Mouse (Mus musculus) thymus, adult 2 months (tissue): ENCODE results near the gene Vmn2r118. TPM values are rescaled to one million over a fixed set of nuclear protein-coding genes. Genes with fewer than 3 reads are reported as not detected.

Experiments
- DNase-seq: peaks from one replicate; pipeline ENCODE4 v3.0.0; 2021
- H3K27ac ChIP-seq: fragments of 200-500 bp; 2 replicates; pipeline ENCODE4 v1.5.1; 2012; ENCODE audit warnings: low read length, control low read depth; ENCODE audit not compliant: control insufficient read depth, insufficient read depth
- H3K27me3 ChIP-seq: fragments of 200-500 bp; 2 replicates; pipeline ENCODE4 v1.6.1; 2012; ENCODE audit warnings: mild to moderate bottlenecking, low read length, moderate library complexity, mixed read lengths; ENCODE audit not compliant: control insufficient read depth, insufficient read depth
- H3K36me3 ChIP-seq: fragments of 200-500 bp; 2 replicates; pipeline ENCODE4 v1.6.1; 2012; ENCODE audit warnings: mild to moderate bottlenecking, low read length, moderate library complexity; ENCODE audit not compliant: control insufficient read depth, insufficient read depth
- H3K4me1 ChIP-seq: fragments of 200-500 bp; replicated peaks from 2 replicates; pipeline ENCODE4 v1.6.1; 2012; ENCODE audit warnings: low read length; ENCODE audit not compliant: control insufficient read depth, insufficient read depth
- H3K4me3 ChIP-seq: fragments of 200-500 bp; 2 replicates; pipeline ENCODE4 v1.5.1; 2012; ENCODE audit warnings: mild to moderate bottlenecking, low read length, control low read depth, moderate library complexity; ENCODE audit not compliant: control insufficient read depth, insufficient read depth
- CTCF ChIP-seq: fragments of 200-500 bp; IDR thresholded peaks from 2 replicates; pipeline ENCODE4 v1.5.1; 2012; ENCODE audit warnings: mild to moderate bottlenecking, control low read depth, low read length, moderate library complexity, borderline replicate concordance; ENCODE audit not compliant: control insufficient read depth, poor library complexity, insufficient read depth; ENCODE audit errors: extremely low read depth
- POLR2A ChIP-seq: fragments of 200-500 bp; IDR thresholded peaks from 2 replicates; pipeline ENCODE4 v1.6.1; 2012; ENCODE audit warnings: mild to moderate bottlenecking, low read length, control low read depth, moderate library complexity; ENCODE audit not compliant: control insufficient read depth, poor library complexity, insufficient read depth; ENCODE audit errors: extremely low read depth
- WGBS: fragments of 180-500 bp; shearing (Covaris S2); methylation state at CpG from one replicate; pipeline ENCODE4 v1.1.7; 2018; 5-methylcytosine and 5-hydroxymethylcytosine counted together
- polyA plus RNA-seq: library from polyadenylated mRNA; depleted of rRNA; stranded (reverse); fragments of >200 nt; gene quantifications from 2 replicates; pipeline ENCODE4 v1.2.3, GENCODE M21; 2012; rRNA removed

Gene Vmn2r118
- polyA plus RNA-seq, result not detected in 2 replicates

- no peak within 1 kb of the TSS for H3K27ac ChIP-seq
- H3K27me3 ChIP-seq, result no peaks in the 10 kb centered on the region
- WGBS, result 90% methylated on average over 3 of the region's 3 CpGs
- no peaks in the 10 kb centered on the region for H3K4me1 ChIP-seq
- H3K36me3 ChIP-seq, result no peaks in the 10 kb centered on the region
- no peak within 1 kb of the TSS for H3K4me3 ChIP-seq
- TF ChIP-seq CTCF (no peak), POLR2A (no peak)
- DNase-seq, result no peak
Measured at GRCm38 (mm10) chr17:55625092-55625491, at the start of gene Vmn2r118. Vmn2r118 (minus strand) TSS chr17:55625192.

GRCm38 (mm10) chr17:55661099-55661498 is 36.1 kb upstream of the Vmn2r118 start:
- Histone ChIP-seq H3K27ac (no peak overlapping the region), H3K4me1 (no peaks in the 10 kb centered on the region), H3K36me3 (peaks cover 5% of the 10 kb centered on the region; the same call in 1 of the 2 replicates), H3K4me3 (no peak overlapping the region), H3K27me3 (no peaks in the 10 kb centered on the region)
- 95% methylated on average over 2 of the region's 2 CpGs for WGBS
- TF ChIP-seq POLR2A (no peak), CTCF (no peak)
- no peak for DNase-seq

GRCm38 (mm10) chr17:55590838-55591237 is 34.2 kb downstream of the Vmn2r118 start:
- TF ChIP-seq POLR2A (no peak), CTCF (no peak)
- Histone ChIP-seq H3K27me3 (no peaks in the 10 kb centered on the region), H3K36me3 (no peaks in the 10 kb centered on the region), H3K4me1 (no peaks in the 10 kb centered on the region), H3K27ac (no peak overlapping the region), H3K4me3 (no peak overlapping the region)
- 88% methylated on average over 1 of the region's 1 CpGs for WGBS
- DNase-seq, result no peak

- Histone ChIP-seq H3K36me3 (no peaks in the 10 kb centered on the region), H3K27ac (no peak overlapping the region), H3K4me1 (no peaks in the 10 kb centered on the region), H3K27me3 (no peaks in the 10 kb centered on the region), H3K4me3 (no peak overlapping the region)
- 73% methylated on average over 2 of the region's 2 CpGs for whole genome bisulfite sequencing
- TF ChIP-seq POLR2A, result no peak
- no peak for TF ChIP-seq CTCF
- no peak for DNase-seq
Measured at GRCm38 (mm10) chr17:55561774-55562173, 63.2 kb downstream of the Vmn2r118 start.

GRCm38 (mm10) chr17:55548476-55548875 is 76.5 kb downstream of the Vmn2r118 start:
- Histone ChIP-seq H3K27ac (no peak overlapping the region), H3K4me1 (no peaks in the 10 kb centered on the region), H3K27me3 (no peaks in the 10 kb centered on the region), H3K4me3 (no peak overlapping the region), H3K36me3 (no peaks in the 10 kb centered on the region)
- DNase-seq, result no peak
- 74% methylated on average over 1 of the region's 1 CpGs for WGBS
- TF ChIP-seq POLR2A, result no peak
- no peak for TF ChIP-seq CTCF

Other genes with a start within 250 kb of the Vmn2r118 start
- 0.30 and 0.32 TPM in 2 replicates for gene St6gal2, start 179.8 kb downstream of the Vmn2r118 start, polyA plus RNA-seq
- 6.5 and 8.9 TPM in 2 replicates for gene Pot1b, start 87.4 kb upstream of the Vmn2r118 start, polyA plus RNA-seq
- gene Adgre4, start 124.8 kb upstream of the Vmn2r118 start, polyA plus RNA-seq, result 1.2 and 1.3 TPM in 2 replicates